Mouse (Mus musculus) layer of hippocampus, adult 18-20 months (tissue): ENCODE data around the gene 9530053A07Rik. TPM values are rescaled to one million over a fixed set of nuclear protein-coding genes. Genes with fewer than 3 reads are reported as not detected.
"Not testable (repeated sequence)": the region's sequence is repeated elsewhere in the genome, so short reads cannot be mapped to it uniquely, and the experiment has no call there.

Source experiments
- DNase-seq, 2 experiments: peaks; one replicate each; pipeline ENCODE4 v3.0.0; 2022; ENCODE audit warnings: low spot score in 2 of 2
- long read RNA-seq: library from polyadenylated mRNA; stranded (forward); transcript quantifications from one replicate; pipeline ENCODE4 v2.0.0, GENCODE M21; 2021
- total RNA-seq, 2 experiments: library from RNA; stranded (reverse); gene quantifications; 2 replicates each; pipeline ENCODE4 v1.2.3; 2021

9530053A07Rik gene
- total RNA-seq: under 1 TPM in 1 of 2 experiments, not detected in 1; 0.05 TPM
- long read RNA-seq: 0 reads

DNA sequence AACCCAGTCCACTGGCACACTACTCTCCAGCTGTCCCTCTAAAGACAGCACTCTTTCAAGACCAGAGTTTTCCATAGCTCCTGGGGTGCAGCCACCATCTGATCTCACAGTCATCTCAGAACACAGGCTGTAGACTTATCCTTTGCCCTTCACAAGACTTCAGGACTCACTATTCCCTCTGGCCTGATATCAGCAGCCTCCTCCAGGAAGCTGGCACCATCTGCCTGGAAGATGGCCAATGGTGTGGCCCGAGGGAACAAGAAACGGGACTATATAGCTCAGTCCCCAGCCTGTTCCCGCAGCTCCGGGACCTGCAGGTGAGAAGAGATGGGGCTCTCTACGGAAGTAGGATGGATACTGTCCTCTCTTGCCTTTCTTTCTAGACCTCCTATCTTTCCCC is at the start of gene 9530053A07Rik:
Gene 9530053A07Rik, plus strand, starts transcription at position 301 of the 400 bp plus-strand sequence.
- no peak for DNase-seq

DNA sequence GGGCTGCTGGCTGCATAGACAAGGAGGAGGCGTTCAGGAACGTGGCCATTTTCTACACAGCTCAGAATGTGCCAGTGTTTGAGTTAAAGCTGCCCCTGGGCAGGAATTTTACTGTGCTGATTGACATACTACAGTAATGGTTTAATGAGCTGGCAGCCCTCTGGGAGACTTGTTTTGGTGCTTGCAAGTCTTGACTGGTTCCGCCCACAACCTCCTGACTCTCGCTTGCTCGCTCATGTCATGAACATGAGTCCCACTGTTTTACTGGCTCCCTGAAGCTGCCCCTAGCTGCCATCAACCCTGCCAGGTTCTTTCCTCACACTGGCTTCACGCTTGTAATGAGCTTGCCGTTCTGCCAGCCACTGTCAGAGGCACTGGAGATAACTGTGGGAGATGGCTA is 45.1 kb upstream of the 9530053A07Rik start:
- peak; percentile 32 to 47 for DNase-seq

- no peak for DNase-seq
Observed at GRCm38 (mm10) chr7:28086236-28086635, 43.0 kb upstream of the 9530053A07Rik start.

GRCm38 (mm10) chr7:28093541-28093940 is 35.7 kb upstream of the 9530053A07Rik start:
- no peak for DNase-seq

DNA sequence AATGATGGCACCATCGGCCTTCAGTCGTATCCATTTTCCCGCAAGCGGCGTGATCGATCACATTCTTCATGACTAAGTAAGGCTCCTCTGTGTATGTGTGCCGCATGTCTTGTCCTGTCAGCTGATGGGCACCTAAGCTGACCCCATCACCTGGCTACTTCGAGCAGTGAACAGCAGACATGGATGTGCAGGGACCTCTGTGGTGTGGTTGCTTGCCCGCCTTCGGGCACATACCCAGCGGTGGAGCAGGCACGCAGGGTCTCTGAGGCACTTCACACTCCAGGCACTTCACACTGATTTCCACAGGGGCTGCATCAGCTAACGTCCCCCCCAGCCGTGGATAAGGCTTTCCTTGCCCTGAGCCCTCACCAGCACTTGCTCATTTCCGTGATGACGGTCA is 30.2 kb upstream of the 9530053A07Rik start:
- no peak for DNase-seq

DNA sequence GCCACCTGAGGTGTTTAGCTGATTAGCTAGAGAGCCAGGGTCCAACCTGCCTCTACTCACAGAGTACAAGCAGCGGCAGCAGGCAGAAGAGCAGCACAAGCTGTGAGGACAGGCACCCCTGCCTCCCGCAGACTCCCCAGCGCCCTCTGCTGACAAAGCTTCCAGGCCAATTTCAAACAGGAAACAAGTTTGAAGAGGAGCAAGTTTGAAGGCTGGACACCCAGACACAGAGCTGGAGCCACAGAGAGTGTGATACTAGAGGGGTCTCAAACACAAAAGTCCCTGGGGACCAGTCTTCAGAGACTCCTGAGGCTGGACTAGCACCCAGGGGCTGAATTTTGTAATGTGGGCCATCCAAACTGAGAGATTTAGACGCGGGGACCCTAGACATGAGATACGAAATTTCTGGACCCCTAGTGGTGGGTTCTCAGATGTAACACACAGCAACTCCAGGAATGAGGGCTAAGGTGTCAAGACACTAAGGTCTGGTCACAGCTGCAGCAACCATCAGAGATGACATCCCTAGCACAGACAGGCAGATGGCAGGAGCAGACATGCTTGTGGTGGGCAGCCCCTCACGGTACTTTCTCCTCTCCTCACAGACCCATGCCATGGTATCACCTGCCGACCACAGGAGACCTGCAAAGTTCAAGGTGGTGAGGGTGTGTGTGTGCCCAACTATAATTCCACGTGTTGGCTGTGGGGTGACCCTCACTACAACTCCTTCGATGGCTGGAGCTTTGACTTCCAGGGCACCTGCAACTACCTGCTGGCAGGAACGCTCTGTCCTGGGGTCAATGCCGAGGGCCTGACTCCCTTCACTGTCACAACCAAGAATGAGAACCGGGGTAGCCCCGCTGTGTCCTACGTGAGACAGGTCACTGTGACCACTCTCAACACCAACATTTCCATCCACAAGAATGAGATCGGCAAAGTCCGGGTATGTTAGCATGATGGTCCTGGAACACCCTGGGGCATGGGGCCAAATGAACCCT is 28.4 kb upstream of the 9530053A07Rik start:
- peak in 1 of 2 experiments; percentile 38 for DNase-seq

DNA sequence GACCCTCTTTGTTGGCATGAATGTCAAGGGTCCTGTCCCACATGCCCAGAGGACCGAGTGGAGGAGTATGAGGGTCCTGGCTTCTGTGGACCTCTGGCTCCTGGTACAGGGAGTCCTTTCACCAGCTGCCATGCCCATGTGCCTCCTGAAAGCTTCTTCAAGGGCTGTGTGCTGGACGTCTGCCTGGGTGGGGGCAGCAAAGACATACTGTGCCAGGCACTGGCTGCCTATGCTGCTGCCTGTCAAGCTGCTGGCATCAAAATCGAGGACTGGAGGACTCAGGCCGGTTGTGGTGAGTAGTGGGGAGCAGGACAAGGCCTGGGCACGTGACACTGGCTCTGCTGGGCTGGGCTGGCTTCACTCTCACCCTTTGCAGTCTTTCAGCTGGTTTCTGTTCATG is 26.3 kb upstream of the 9530053A07Rik start:
- not testable (repeated sequence) for DNase-seq

- DNase-seq: no peak
Observed at GRCm38 (mm10) chr7:28104670-28105069, 24.6 kb upstream of the 9530053A07Rik start.

DNA sequence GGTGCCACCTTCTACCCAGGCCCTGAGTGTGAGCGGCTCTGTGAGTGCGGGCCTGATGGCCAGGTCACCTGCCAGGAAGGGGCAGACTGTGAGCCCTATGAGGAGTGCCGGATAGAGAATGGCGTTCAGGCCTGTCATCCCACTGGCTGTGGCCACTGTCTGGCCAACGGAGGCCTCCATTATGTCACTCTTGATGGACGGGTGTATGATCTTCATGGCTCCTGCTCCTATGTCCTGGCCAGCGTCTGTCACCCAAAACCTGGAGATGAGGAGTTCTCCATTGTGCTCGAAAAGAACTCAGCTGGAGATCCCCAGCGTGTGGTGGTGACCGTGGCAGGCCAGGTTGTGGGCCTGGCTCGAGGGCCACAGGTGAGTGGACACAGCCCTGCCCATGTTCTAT is 23.0 kb upstream of the 9530053A07Rik start:
- DNase-seq: no peak

- no peak for DNase-seq
Observed at GRCm38 (mm10) chr7:28114648-28115047, 14.6 kb upstream of the 9530053A07Rik start.

GRCm38 (mm10) chr7:28137613-28138012 is 8.3 kb downstream of the 9530053A07Rik start:
- DNase-seq: peak; percentile 6 to 50

DNA sequence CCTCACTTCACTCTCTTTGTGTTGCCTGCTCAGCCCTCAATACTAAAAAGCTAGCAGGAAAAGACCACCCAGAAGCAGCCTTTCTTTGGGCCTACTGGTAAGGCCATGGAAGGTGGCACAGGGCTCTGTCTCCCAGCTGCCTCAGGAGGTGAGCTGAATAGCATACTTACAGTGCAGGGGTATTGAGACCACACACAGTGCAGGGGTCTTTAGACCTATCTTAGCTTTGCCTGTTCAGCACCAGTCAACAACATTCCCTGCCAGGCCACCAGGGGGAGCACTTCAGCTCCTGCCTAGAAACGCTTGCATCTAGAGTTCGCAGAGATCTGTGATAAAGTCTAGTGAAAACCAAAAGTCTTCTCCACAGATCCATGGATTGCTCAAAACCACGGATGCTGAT is 19.0 kb downstream of the 9530053A07Rik start:
- peak; percentile 17 to 66 for DNase-seq

- DNase-seq: no peak
Observed at GRCm38 (mm10) chr7:28149841-28150240, 20.6 kb downstream of the 9530053A07Rik start.

DNA sequence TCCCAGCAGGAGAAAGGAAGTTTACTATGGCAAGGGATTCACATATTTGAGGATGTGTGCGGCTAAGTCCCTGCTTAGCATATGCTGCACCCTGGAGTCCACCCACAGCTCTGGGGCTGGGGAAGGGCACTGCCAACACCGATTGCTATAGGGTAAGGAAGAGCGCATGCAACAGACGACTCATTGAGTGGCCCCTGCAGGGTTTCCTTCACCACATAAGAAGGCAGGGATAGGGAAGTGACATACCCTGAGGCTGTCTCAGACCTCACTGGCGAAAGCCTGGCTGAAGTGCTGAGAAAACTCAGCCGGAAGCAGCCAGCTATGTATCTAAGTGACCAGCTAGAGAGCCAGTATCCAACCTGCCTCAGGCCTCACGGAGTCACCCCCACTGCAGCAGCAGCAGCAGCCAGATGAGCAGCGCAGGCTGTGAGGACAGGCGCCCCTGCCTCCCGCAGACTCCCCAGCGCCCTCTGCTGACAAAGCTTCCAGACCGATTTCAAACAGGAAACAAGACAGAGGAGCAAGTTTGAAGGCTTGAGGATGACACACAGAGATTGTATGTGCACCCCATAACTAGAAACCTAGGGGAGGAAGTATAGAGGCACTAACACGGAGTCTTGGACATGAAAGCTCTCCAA is 22.4 kb downstream of the 9530053A07Rik start:
- peak; percentile 11 to 51 for DNase-seq

GRCm38 (mm10) chr7:28153595-28153994 is 24.3 kb downstream of the 9530053A07Rik start:
- not testable (repeated sequence) for DNase-seq

DNA sequence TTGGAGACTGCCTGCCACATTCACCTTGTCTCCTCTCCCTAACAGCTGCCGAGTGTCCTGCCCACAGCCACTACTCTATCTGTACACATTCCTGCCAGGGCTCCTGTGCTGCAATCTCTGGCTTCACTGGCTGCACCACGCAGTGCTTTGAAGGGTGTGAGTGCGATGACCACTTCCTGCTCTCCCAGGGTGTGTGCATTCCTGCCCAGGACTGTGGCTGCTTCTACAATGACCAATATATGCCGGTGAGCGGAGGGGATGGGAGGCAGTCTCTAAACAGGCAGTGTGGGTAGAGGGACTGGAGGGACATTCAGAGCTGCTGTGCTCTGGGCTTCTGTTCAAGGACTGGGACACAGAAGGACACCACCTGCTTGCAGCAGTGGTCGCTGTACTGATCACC is 30.0 kb downstream of the 9530053A07Rik start:
- DNase-seq: no peak

DNA sequence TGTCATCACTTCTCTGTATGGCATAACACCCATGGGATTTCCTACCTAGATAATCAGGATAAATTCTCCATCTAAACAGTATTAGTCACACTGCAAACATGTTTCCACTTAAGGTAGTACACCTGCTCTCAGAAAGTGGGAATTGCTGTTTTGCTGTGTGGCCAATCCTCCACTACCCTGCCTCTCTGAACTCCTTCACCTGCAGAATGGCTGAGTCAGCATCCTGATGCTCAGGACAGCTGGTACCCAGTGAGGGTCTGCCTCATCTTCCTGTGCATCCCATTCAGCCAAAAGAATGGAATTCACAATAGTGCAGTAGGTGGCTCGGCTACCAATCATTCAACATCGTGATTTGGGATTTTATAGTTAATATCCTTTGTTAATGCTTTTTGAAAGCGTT is 30.6 kb downstream of the 9530053A07Rik start:
- no peak for DNase-seq

DNA sequence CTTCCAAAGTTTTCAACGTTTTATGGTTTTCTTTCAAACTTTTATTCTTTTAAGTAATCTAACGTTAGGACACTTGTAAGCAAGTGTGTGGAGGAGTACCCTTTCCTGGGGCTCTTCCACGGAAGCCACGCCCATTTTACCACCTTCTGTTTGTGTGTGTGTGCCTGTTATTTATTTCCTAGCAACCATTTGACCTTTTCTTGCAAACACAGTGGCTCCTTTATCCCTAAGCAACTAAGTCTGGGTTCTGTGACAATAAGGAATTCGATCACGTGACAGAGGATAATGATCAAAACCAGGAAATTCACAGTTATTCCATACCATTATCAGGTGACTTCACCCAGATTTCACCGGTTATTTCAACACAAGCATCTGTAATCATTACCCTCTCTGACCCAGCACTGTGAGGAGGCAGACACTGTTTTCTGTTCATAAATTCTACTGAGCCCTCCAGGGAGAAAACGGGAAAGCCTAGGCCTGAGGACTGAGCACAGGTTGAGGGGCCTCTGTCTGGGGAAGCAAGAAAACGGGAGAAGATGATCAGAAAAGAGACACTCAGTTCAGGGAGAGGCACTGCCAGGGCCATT is 32.0 kb downstream of the 9530053A07Rik start:
- DNase-seq: no peak

DNA sequence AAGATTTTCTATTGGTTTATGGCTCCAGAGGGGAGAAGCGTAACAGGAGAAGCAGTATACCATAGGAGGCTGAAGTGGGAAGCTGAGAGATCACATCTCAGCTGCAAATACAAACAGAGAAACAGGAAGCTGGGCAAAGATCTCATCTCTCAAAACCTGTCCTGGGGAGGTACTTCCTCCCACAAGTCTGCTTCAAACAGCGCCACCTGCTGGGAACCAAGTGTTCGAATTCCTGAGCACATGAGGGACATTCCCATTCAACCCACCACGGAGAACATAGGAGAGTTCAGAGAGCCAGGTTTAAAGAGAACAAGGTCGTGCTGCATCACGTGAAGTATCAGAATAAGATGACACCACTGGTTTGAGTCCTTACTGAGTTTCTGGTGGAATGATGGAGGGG is 36.1 kb downstream of the 9530053A07Rik start:
- DNase-seq: no peak

- DNase-seq: peak; percentile 28 to 62
Observed at GRCm38 (mm10) chr7:28168320-28169115, 39.3 kb downstream of the 9530053A07Rik start.
